Mouse (Mus musculus) limb, embryonic 14.5 days (tissue): ENCODE results near the gene Ints13. TPM values are rescaled to one million over a fixed set of nuclear protein-coding genes. Genes with fewer than 3 reads are reported as not detected.

Experiments used
- ATAC-seq: fragments of 200-750 bp; cut with Nextera tagmentation; 2 replicates; pipeline ENCODE4 v1.8.0; 2017; ENCODE audit warnings: low read depth, moderate number of reproducible peaks, moderate TSS enrichment; ENCODE audit not compliant: low FRiP score
- DNase-seq: peaks from one replicate; pipeline ENCODE4 v3.0.0-alpha.2; 2015; ENCODE audit warnings: low spot score
- H3K27ac ChIP-seq: fragments of 300-500 bp; sonication (generic); replicated peaks from 2 replicates; pipeline ENCODE4 v1.5.1; 2014; ENCODE audit warnings: low read depth, mild to moderate bottlenecking, low read length, moderate library complexity, mixed read lengths
- H3K27me3 ChIP-seq: fragments of 300-500 bp; sonication (generic); 2 replicates; pipeline ENCODE4 v1.6.1; 2014; ENCODE audit warnings: low read length, mixed read lengths; ENCODE audit not compliant: control insufficient read depth, insufficient read depth
- H3K36me3 ChIP-seq: fragments of 300-500 bp; sonication (generic); 2 replicates; pipeline ENCODE4 v1.6.1; 2014; ENCODE audit warnings: mild to moderate bottlenecking, low read length, moderate library complexity, mixed read lengths; ENCODE audit not compliant: control insufficient read depth, insufficient read depth
- H3K4me1 ChIP-seq: fragments of 300-500 bp; sonication (generic); 2 replicates; pipeline ENCODE4 v1.6.1; 2014; ENCODE audit warnings: antibody characterized with exemption, low read length, mixed read lengths; ENCODE audit not compliant: control insufficient read depth, insufficient read depth
- H3K4me2 ChIP-seq: fragments of 300-500 bp; sonication (generic); replicated peaks from 2 replicates; pipeline ENCODE4 v1.6.1; 2014; ENCODE audit warnings: low read depth, mild to moderate bottlenecking, low read length, moderate library complexity; ENCODE audit not compliant: severe bottlenecking
- H3K4me3 ChIP-seq: fragments of 300-500 bp; sonication (generic); replicated peaks from 2 replicates; pipeline ENCODE4 v1.5.1; 2014; ENCODE audit warnings: low read length
- H3K9ac ChIP-seq: fragments of 300-500 bp; sonication (generic); 2 replicates; pipeline ENCODE4 v1.6.1; 2014; ENCODE audit warnings: mild to moderate bottlenecking, low read depth, low read length, moderate library complexity; ENCODE audit not compliant: severe bottlenecking
- H3K9me3 ChIP-seq: fragments of 300-500 bp; sonication (generic); 2 replicates; pipeline ENCODE4 v1.6.1; 2016; ENCODE audit warnings: low read length; ENCODE audit not compliant: control insufficient read depth
- POLR2A ChIP-seq: fragments of 200-500 bp; IDR thresholded peaks from 2 replicates; pipeline ENCODE4 v1.8.0; 2012; ENCODE audit warnings: inconsistent platforms, mild to moderate bottlenecking, moderate library complexity, borderline replicate concordance; ENCODE audit not compliant: insufficient read depth, insufficient read length; ENCODE audit errors: extremely low read depth
- WGBS: fragments of 180-500 bp; shearing (Covaris S2); extraction: QIAGEN DNeasy Blood & Tissue Kit; methylation state at CpG from one replicate; pipeline ENCODE4 v1.1.7; 2014; 5-methylcytosine and 5-hydroxymethylcytosine counted together
- polyA plus RNA-seq, 2 experiments: library from polyadenylated mRNA; depleted of rRNA in 1 of 2; stranded (reverse) in 1 of 2; unstranded in 1 of 2; fragments of >200 nt; fragmentation: Nextera tagmentation in 1 of 2; extraction: Ambion mirVana in 1 of 2; gene quantifications; 2 replicates each; pipeline versions ENCODE4 v1.2.1 to v1.2.3; 2012 to 2014

The Ints13 gene
- polyA plus RNA-seq, 2 experiments = 50.6 to 63.7 TPM

GRCm38 (mm10) chr6:146530769-146531168 lies 46.9 kb downstream of the Ints13 start:
- Histone ChIP-seq H3K4me1 (no peaks in the 10 kb centered on the region), H3K4me3 (no peak overlapping the region), H3K9me3 (no peaks in the 10 kb centered on the region), H3K36me3 (no peaks in the 10 kb centered on the region), H3K27ac (no peak overlapping the region), H3K4me2 (no peak overlapping the region), H3K27me3 (no peaks in the 10 kb centered on the region), H3K9ac (no peak overlapping the region)
- DNase-seq = no peak
- WGBS = 13% methylated on average over 5 of the region's 5 CpGs
- no peak for ATAC-seq
- no peak for TF ChIP-seq POLR2A

- 37% methylated on average over 7 of the region's 7 CpGs for WGBS
- Histone ChIP-seq H3K36me3 (no peaks in the 10 kb centered on the region), H3K4me2 (no peak overlapping the region), H3K9me3 (no peaks in the 10 kb centered on the region), H3K4me3 (no peak overlapping the region), H3K27ac (no peak overlapping the region), H3K4me1 (no peaks in the 10 kb centered on the region), H3K9ac (no peak overlapping the region), H3K27me3 (no peaks in the 10 kb centered on the region)
- no peak for DNase-seq
- TF ChIP-seq POLR2A = no peak
- ATAC-seq = no peak
These were observed 47.3 kb downstream of the Ints13 start for GRCm38 (mm10) chr6:146530363-146530762.

- H3K9me3 ChIP-seq = no peaks in the 10 kb centered on the region
- 85% methylated on average over 2 of the region's 2 CpGs for WGBS
- no peaks in the 10 kb centered on the region for H3K4me1 ChIP-seq
- TF ChIP-seq POLR2A = no peak
- H3K4me2 ChIP-seq = no peak overlapping the region
- no peak overlapping the region for H3K27ac ChIP-seq
- H3K27me3 ChIP-seq = no peaks in the 10 kb centered on the region
- DNase-seq (no peak), ATAC-seq (no peak)
- no peak overlapping the region for H3K9ac ChIP-seq
- no peak overlapping the region for H3K4me3 ChIP-seq
- no peaks in the 10 kb centered on the region for H3K36me3 ChIP-seq
These were observed 50.1 kb downstream of the Ints13 start for GRCm38 (mm10) chr6:146527537-146527936.

GRCm38 (mm10) chr6:146525500-146525899 lies 52.1 kb downstream of the Ints13 start:
- no peak for DNase-seq
- Histone ChIP-seq H3K27ac (no peak overlapping the region), H3K4me3 (no peak overlapping the region), H3K4me1 (no peaks in the 10 kb centered on the region), H3K27me3 (no peaks in the 10 kb centered on the region), H3K4me2 (no peak overlapping the region), H3K9ac (no peak overlapping the region), H3K36me3 (no peaks in the 10 kb centered on the region), H3K9me3 (no peaks in the 10 kb centered on the region)
- WGBS = 87% methylated on average over 2 of the region's 2 CpGs
- no peak for TF ChIP-seq POLR2A
- no peak for ATAC-seq

GRCm38 (mm10) chr6:146521456-146522245 lies 56.0 kb downstream of the Ints13 start:
- Histone ChIP-seq H3K27me3 (no peaks in the 10 kb centered on the region), H3K4me1 (no peaks in the 10 kb centered on the region), H3K9me3 (no peaks in the 10 kb centered on the region), H3K4me3 (no peak overlapping the region), H3K9ac (no peak overlapping the region), H3K27ac (no peak overlapping the region), H3K4me2 (no peak overlapping the region), H3K36me3 (no peaks in the 10 kb centered on the region)
- TF ChIP-seq POLR2A = no peak
- WGBS = 77% methylated on average over 5 of the region's 5 CpGs
- ATAC-seq (no peak), DNase-seq (no peak)
